Mouse (Mus musculus): ENCODE data around the gene 1810009A15Rik. TPM values are rescaled to one million over a fixed set of nuclear protein-coding genes. Genes with fewer than 3 reads are reported as not detected.

The 1810009A15Rik gene
- polyA plus RNA-seq (2012; rRNA removed) = 123 and 143 TPM in 2 replicates

GRCm38 (mm10) chr19:8888511-8889385 lies at the start of gene 1810009A15Rik, which contains the start of gene Gm49416:
TSS of gene 1810009A15Rik (plus strand) at chr19:8888853.
TSS of gene Gm49416 (plus strand) at chr19:8888926.

GRCm38 (mm10) chr19:8839103-8839907 lies 49.3 kb upstream of the 1810009A15Rik start, which contains the start of gene Gng3:
TSS of gene Gng3 (minus strand) at chr19:8839194.

GRCm38 (mm10) chr19:8850402-8850901 lies 38.2 kb upstream of the 1810009A15Rik start, which contains the start of gene Lrrn4cl:
TSS of gene Lrrn4cl (plus strand) at chr19:8850768.

GRCm38 (mm10) chr19:8871267-8872186 lies 17.1 kb upstream of the 1810009A15Rik start, which contains the start of gene Ubxn1:
TSS of gene Ubxn1 (plus strand) at chr19:8871496.

GRCm38 (mm10) chr19:8880311-8881033 lies 8.2 kb upstream of the 1810009A15Rik start, which contains the start of gene Uqcc3:
TSS of gene Uqcc3 (minus strand) at chr19:8880923.

GRCm38 (mm10) chr19:8883616-8884015 lies 5.0 kb upstream of the 1810009A15Rik start, which contains the start of the genes Lbhd1 and Gm49403:
TSS of gene Lbhd1 (plus strand) at chr19:8883732.
TSS of gene Gm49403 (plus strand) at chr19:8883930.

GRCm38 (mm10) chr19:8892829-8893766 lies 4.4 kb downstream of the 1810009A15Rik start, which contains the start of gene Ints5:
TSS of gene Ints5 (plus strand) at chr19:8893005.

GRCm38 (mm10) chr19:8897865-8898495 lies 9.3 kb downstream of the 1810009A15Rik start, which contains the start of gene Ganab:
TSS of gene Ganab (plus strand) at chr19:8898071.

GRCm38 (mm10) chr19:8920073-8920736 lies 31.6 kb downstream of the 1810009A15Rik start, which contains the start of gene B3gat3:
TSS of gene B3gat3 (plus strand) at chr19:8920374.

GRCm38 (mm10) chr19:8929224-8930088 lies 40.8 kb downstream of the 1810009A15Rik start, which contains the start of the genes Rom1 and Eml3:
TSS of gene Rom1 (minus strand) at chr19:8929356.
TSS of gene Eml3 (plus strand) at chr19:8929552.

Other genes with a start within 250 kb of the 1810009A15Rik start
- 0.18 and 0.32 TPM in 2 replicates for gene Chrm1, start 225.1 kb upstream of the 1810009A15Rik start, polyA plus RNA-seq (2012; rRNA removed)
- gene Slc3a2, start 165.5 kb upstream of the 1810009A15Rik start, polyA plus RNA-seq (2012; rRNA removed) = 95.3 and 154 TPM in 2 replicates
- 61.7 and 67.5 TPM in 2 replicates for gene Wdr74, start 153.0 kb upstream of the 1810009A15Rik start, polyA plus RNA-seq (2012; rRNA removed)
- 3.5 and 4.2 TPM in 2 replicates for gene 1700092M07Rik, start 148.1 kb upstream of the 1810009A15Rik start, polyA plus RNA-seq (2012; rRNA removed)
- gene Stx5a, start 147.4 kb upstream of the 1810009A15Rik start, polyA plus RNA-seq (2012; rRNA removed) = 68.9 and 120 TPM in 2 replicates
- gene Nxf1, start 131.8 kb upstream of the 1810009A15Rik start, polyA plus RNA-seq (2012; rRNA removed) = 229 and 239 TPM in 2 replicates
- 154 and 167 TPM in 2 replicates for gene Tmem223, start 117.9 kb upstream of the 1810009A15Rik start, polyA plus RNA-seq (2012; rRNA removed)
- 20.2 and 35.2 TPM in 2 replicates for gene Tmem179b, start 114.4 kb upstream of the 1810009A15Rik start, polyA plus RNA-seq (2012; rRNA removed)
- gene Taf6l, start 102.4 kb upstream of the 1810009A15Rik start, polyA plus RNA-seq (2012; rRNA removed) = 26.9 and 28.7 TPM in 2 replicates
- gene Polr2g, start 90.3 kb upstream of the 1810009A15Rik start, polyA plus RNA-seq (2012; rRNA removed) = 133 and 156 TPM in 2 replicates
- gene Zbtb3, start 86.3 kb upstream of the 1810009A15Rik start, polyA plus RNA-seq (2012; rRNA removed) = 2.9 and 4.6 TPM in 2 replicates
- 54.1 and 73.8 TPM in 2 replicates for gene Ttc9c, start 69.5 kb upstream of the 1810009A15Rik start, polyA plus RNA-seq (2012; rRNA removed)
- 83.3 and 183 TPM in 2 replicates for gene Hnrnpul2, start 68.8 kb upstream of the 1810009A15Rik start, polyA plus RNA-seq (2012; rRNA removed)
- 2.4 TPM in 1 of 2 replicates, not detected in the other for gene AC129217.1, start 59.1 kb upstream of the 1810009A15Rik start, polyA plus RNA-seq (2012; rRNA removed)
- gene Bscl2, start 51.4 kb upstream of the 1810009A15Rik start, polyA plus RNA-seq (2012; rRNA removed) = 49.4 and 62.6 TPM in 2 replicates
- gene Gng3, start 49.7 kb upstream of the 1810009A15Rik start, polyA plus RNA-seq (2012; rRNA removed) = 52.5 and 74.8 TPM in 2 replicates
- gene Lrrn4cl, start 38.1 kb upstream of the 1810009A15Rik start, polyA plus RNA-seq (2012; rRNA removed) = 0.79 and 0.83 TPM in 2 replicates
- 165 and 393 TPM in 2 replicates for gene Ubxn1, start 17.4 kb upstream of the 1810009A15Rik start, polyA plus RNA-seq (2012; rRNA removed)
- gene Uqcc3, start 7.9 kb upstream of the 1810009A15Rik start, polyA plus RNA-seq (2012; rRNA removed) = 54.0 and 71.8 TPM in 2 replicates
- gene Lbhd1, start 5.1 kb upstream of the 1810009A15Rik start, polyA plus RNA-seq (2012; rRNA removed) = 7.5 and 10.5 TPM in 2 replicates
- not detected in 2 replicates for gene Gm49403, start 4.9 kb upstream of the 1810009A15Rik start, polyA plus RNA-seq (2012; rRNA removed)
- 11.4 TPM in 1 of 2 replicates, not detected in the other for gene Gm49416, start 73 bp downstream of the 1810009A15Rik start, polyA plus RNA-seq (2012; rRNA removed)
- gene Ints5, start 4.2 kb downstream of the 1810009A15Rik start, polyA plus RNA-seq (2012; rRNA removed) = 25.3 and 31.6 TPM in 2 replicates
- gene Ganab, start 9.2 kb downstream of the 1810009A15Rik start, polyA plus RNA-seq (2012; rRNA removed) = 126 and 172 TPM in 2 replicates
- gene B3gat3, start 31.5 kb downstream of the 1810009A15Rik start, polyA plus RNA-seq (2012; rRNA removed) = 84.3 and 108 TPM in 2 replicates
- 2.5 and 3.1 TPM in 2 replicates for gene Rom1, start 40.5 kb downstream of the 1810009A15Rik start, polyA plus RNA-seq (2012; rRNA removed)
- gene Eml3, start 40.7 kb downstream of the 1810009A15Rik start, polyA plus RNA-seq (2012; rRNA removed) = 25.8 and 32.3 TPM in 2 replicates
- 75.1 and 76.6 TPM in 2 replicates for gene Mta2, start 53.0 kb downstream of the 1810009A15Rik start, polyA plus RNA-seq (2012; rRNA removed)
- 28.1 and 28.7 TPM in 2 replicates for gene Tut1, start 65.0 kb downstream of the 1810009A15Rik start, polyA plus RNA-seq (2012; rRNA removed)
- 547 and 626 TPM in 2 replicates for gene Eef1g, start 78.2 kb downstream of the 1810009A15Rik start, polyA plus RNA-seq (2012; rRNA removed)
- 10.3 and 10.8 TPM in 2 replicates for gene Ahnak, start 100.4 kb downstream of the 1810009A15Rik start, polyA plus RNA-seq (2012; rRNA removed)
- gene Scgb1a1, start 199.1 kb downstream of the 1810009A15Rik start, polyA plus RNA-seq (2012; rRNA removed) = not detected in 2 replicates
- gene Asrgl1, start 246.8 kb downstream of the 1810009A15Rik start, polyA plus RNA-seq (2012; rRNA removed) = 10.6 and 25.6 TPM in 2 replicates

Measured in central nervous system, embryonic 11.5 days (tissue).